Mouse (Mus musculus): ENCODE data around the gene Sept4.

Sept4 gene

GRCm38 (mm10) chr11:87571361-87571950 lies 2.8 kb downstream of the Sept4 start:
- no peaks in the 10 kb centered on the region for H3K27me3 ChIP-seq (ENCODE audit: control insufficient read depth, insufficient read depth, low read length, poor library complexity, severe bottlenecking)
- DNase-seq (ENCODE audit: low read depth, low spot score), result no peak
- no peaks in the 10 kb centered on the region for H3K36me3 ChIP-seq (ENCODE audit: control insufficient read depth, insufficient read depth, low read length, poor library complexity, severe bottlenecking)

GRCm38 (mm10) chr11:87573751-87574150 lies 5.0 kb downstream of the Sept4 start:
- Histone ChIP-seq H3K27me3 (ENCODE audit: control insufficient read depth, insufficient read depth, low read length, poor library complexity, severe bottlenecking) (no peaks in the 10 kb centered on the region), H3K36me3 (ENCODE audit: control insufficient read depth, insufficient read depth, low read length, poor library complexity, severe bottlenecking) (no peaks in the 10 kb centered on the region)
- no peak for DNase-seq (ENCODE audit: low read depth, low spot score)

- Histone ChIP-seq H3K36me3 (ENCODE audit: control insufficient read depth, insufficient read depth, low read length, poor library complexity, severe bottlenecking) (no peaks in the 10 kb centered on the region), H3K27me3 (ENCODE audit: control insufficient read depth, insufficient read depth, low read length, poor library complexity, severe bottlenecking) (no peaks in the 10 kb centered on the region)
- no peak for DNase-seq (ENCODE audit: low read depth, low spot score)
Observed at GRCm38 (mm10) chr11:87574520-87575180, 5.9 kb downstream of the Sept4 start.

GRCm38 (mm10) chr11:87577601-87578248 lies 9.0 kb downstream of the Sept4 start:
- Histone ChIP-seq H3K36me3 (ENCODE audit: control insufficient read depth, insufficient read depth, low read length, poor library complexity, severe bottlenecking) (no peaks in the 10 kb centered on the region), H3K27me3 (ENCODE audit: control insufficient read depth, insufficient read depth, low read length, poor library complexity, severe bottlenecking) (no peaks in the 10 kb centered on the region)
- no peak for DNase-seq (ENCODE audit: low read depth, low spot score)

DNA sequence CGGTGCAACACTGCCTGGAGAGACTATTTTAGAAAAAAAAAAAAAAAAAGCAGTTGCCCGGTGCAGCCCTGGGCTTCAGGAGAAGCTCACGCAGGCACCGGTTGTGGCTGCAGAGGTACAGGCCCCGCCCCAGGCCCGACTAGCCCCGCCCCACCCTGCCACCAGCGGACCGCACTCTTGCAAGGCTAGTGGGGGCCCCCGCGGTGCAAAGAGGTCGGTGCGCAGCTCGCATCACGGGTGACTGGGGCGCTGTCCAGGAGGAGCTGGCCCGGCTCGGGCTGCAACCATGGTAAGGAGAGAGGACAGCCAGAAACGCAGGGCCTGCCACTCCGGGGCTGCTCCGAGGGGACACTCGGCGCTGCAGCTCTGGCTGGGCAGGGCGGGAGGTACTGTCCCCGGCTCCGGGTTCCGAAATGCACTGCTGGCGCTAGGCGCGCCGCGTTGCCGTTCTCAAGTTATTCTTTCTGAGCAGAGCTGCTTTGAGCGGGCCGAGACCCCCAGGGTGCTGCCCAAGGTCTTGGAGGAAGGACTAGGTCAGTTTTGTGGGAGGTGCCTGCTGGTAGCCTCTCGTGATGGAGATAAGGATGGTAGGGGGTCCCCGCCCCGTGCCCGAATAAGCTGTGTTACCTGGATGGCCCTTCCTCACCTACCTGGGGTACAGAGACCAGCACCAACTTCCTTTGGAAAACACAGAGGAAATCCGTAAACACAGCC lies 9.7 kb downstream of the Sept4 start:
- Histone ChIP-seq H3K27me3 (ENCODE audit: control insufficient read depth, insufficient read depth, low read length, poor library complexity, severe bottlenecking) (no peaks in the 10 kb centered on the region), H3K36me3 (ENCODE audit: control insufficient read depth, insufficient read depth, low read length, poor library complexity, severe bottlenecking) (no peaks in the 10 kb centered on the region)
- peak; percentile 63 for DNase-seq (ENCODE audit: low read depth, low spot score)

GRCm38 (mm10) chr11:87578963-87579601 lies 10.4 kb downstream of the Sept4 start:
- Histone ChIP-seq H3K27me3 (ENCODE audit: control insufficient read depth, insufficient read depth, low read length, poor library complexity, severe bottlenecking) (no peaks in the 10 kb centered on the region), H3K36me3 (ENCODE audit: control insufficient read depth, insufficient read depth, low read length, poor library complexity, severe bottlenecking) (no peaks in the 10 kb centered on the region)
- DNase-seq (ENCODE audit: low read depth, low spot score), result no peak

- Histone ChIP-seq H3K27me3 (ENCODE audit: control insufficient read depth, insufficient read depth, low read length, poor library complexity, severe bottlenecking) (no peaks in the 10 kb centered on the region), H3K36me3 (ENCODE audit: control insufficient read depth, insufficient read depth, low read length, poor library complexity, severe bottlenecking) (no peaks in the 10 kb centered on the region)
- no peak for DNase-seq (ENCODE audit: low read depth, low spot score)
Observed at GRCm38 (mm10) chr11:87579713-87580112, 11.0 kb downstream of the Sept4 start.

DNA sequence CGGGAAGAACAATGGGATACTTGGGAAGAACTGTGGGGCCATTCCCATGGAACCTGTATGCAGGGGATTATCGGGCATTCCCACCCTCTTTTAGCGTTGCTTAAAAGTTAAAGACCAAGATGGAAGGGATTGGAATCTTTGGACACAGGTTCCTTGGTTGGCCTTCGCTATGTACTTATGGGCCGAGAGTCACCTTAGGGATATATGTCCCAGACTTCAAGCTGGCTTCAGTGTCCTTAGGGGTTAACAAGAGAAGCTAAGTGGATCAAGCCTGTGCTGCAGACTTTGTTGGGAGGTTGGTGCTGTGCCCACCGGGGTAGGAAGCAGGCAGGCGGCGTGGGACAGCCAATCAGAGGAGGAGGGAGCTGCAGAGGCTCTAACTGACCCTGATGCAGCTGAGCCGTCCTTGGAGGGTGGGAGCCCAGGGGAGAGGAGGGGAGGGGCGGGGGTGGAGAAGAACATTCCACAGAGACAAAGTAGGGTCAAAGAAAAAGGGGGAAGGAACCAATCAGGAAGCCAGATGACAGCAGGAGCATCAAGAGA lies 11.9 kb downstream of the Sept4 start:
- H3K36me3 ChIP-seq (ENCODE audit: control insufficient read depth, insufficient read depth, low read length, poor library complexity, severe bottlenecking), result no peaks in the 10 kb centered on the region
- no peak for DNase-seq (ENCODE audit: low read depth, low spot score)
- no peaks in the 10 kb centered on the region for H3K27me3 ChIP-seq (ENCODE audit: control insufficient read depth, insufficient read depth, low read length, poor library complexity, severe bottlenecking)

DNA sequence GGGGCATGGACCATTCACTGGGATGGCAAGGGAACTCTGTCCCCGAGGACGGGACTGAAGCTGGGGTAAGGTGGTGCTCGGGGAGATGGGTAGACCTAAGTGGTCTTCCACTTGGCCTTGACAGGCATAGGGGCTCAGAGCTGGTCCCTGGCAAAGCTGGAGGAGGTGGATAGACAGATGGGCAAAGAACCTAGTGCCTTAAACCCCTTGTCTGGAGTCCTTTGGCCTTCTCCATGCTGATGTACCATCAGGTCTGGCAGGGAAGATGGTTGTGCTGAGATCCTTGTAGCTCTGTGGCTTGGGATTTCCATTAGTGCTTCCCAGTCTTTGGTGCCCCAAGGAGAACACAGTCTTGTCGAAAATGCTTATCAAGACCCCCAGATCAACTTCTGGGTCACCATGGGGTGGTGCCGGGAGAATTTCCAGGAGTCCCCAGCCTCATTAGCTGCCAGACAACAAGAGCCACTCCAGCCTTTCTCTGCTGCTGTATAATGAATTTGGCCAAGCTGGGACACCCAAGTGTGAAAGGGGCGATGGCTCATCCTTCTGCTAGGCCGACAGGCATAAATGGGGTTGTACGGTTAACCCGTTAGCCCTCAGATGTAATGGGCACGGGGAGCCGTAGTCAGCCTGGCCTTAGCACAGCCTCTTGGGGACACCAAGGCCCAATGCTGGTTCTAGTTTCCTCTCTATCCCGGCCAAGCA lies 12.6 kb downstream of the Sept4 start:
- Histone ChIP-seq H3K27me3 (ENCODE audit: control insufficient read depth, insufficient read depth, low read length, poor library complexity, severe bottlenecking) (no peaks in the 10 kb centered on the region), H3K36me3 (ENCODE audit: control insufficient read depth, insufficient read depth, low read length, poor library complexity, severe bottlenecking) (no peaks in the 10 kb centered on the region)
- no peak for DNase-seq (ENCODE audit: low read depth, low spot score)

DNA sequence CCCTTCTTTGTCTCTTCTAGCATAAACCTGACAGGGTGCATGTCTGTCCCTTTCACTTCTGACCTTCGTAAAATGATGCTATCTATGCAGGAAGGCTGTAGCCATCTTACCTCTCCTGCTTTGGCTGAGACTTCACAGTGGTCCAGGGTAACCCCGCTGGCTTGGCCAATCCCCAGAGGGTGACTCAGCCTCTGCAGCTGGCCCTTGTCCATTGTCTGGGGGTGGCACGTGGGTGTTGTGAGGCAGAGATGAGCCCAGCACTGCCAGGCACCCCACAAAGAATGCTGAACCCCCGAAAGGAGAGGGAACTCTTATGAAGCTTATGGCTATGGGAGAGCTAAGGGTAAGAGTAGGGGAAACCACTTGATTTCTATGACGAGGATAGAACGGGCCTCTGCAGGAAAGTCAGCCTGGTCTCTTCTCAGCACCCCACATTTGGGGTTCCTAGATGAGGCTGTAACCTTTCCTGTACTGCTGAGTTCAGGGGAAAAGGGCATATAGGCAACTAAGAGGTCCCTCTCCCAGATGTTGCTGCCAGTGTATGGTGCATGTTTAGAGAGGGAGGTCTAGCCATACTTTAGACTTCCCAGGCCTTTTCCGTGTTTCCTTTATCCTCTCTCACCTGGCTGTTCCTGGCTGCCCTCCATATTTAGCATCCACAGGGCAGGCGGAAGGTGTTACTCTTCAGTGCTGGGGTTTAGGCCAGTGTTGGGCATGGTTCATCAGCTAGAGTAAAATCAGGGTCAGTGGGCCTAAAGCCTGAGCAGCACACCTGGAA lies 13.4 kb downstream of the Sept4 start:
- DNase-seq (ENCODE audit: low read depth, low spot score), result no peak
- H3K27me3 ChIP-seq (ENCODE audit: control insufficient read depth, insufficient read depth, low read length, poor library complexity, severe bottlenecking), result no peaks in the 10 kb centered on the region
- no peaks in the 10 kb centered on the region for H3K36me3 ChIP-seq (ENCODE audit: control insufficient read depth, insufficient read depth, low read length, poor library complexity, severe bottlenecking)

- no peaks in the 10 kb centered on the region for H3K27me3 ChIP-seq (ENCODE audit: control insufficient read depth, insufficient read depth, low read length, poor library complexity, severe bottlenecking)
- no peak for DNase-seq (ENCODE audit: low read depth, low spot score)
- no peaks in the 10 kb centered on the region for H3K36me3 ChIP-seq (ENCODE audit: control insufficient read depth, insufficient read depth, low read length, poor library complexity, severe bottlenecking)
Observed at GRCm38 (mm10) chr11:87583291-87584034, 14.8 kb downstream of the Sept4 start.

- no peak for DNase-seq (ENCODE audit: low read depth, low spot score)
- Histone ChIP-seq H3K36me3 (ENCODE audit: control insufficient read depth, insufficient read depth, low read length, poor library complexity, severe bottlenecking) (no peaks in the 10 kb centered on the region), H3K27me3 (ENCODE audit: control insufficient read depth, insufficient read depth, low read length, poor library complexity, severe bottlenecking) (no peaks in the 10 kb centered on the region)
Observed at GRCm38 (mm10) chr11:87584711-87585505, 16.2 kb downstream of the Sept4 start.

Data from splenic B cell, adult 2 months (primary cell).